Mouse (Mus musculus) adrenal gland, postnatal 14 days (tissue): ENCODE measurements around the gene Irf4. TPM values are rescaled to one million over a fixed set of nuclear protein-coding genes. Genes with fewer than 3 reads are reported as not detected.

ENCODE experiments used
- DNase-seq: peaks from one replicate; pipeline ENCODE4 v3.0.0; 2021; ENCODE audit warnings: mixed read lengths
- long read RNA-seq, 2 experiments: library from polyadenylated mRNA; stranded (forward); transcript quantifications; one replicate each; pipeline ENCODE4 v2.0.0; 2021
- total RNA-seq: library from RNA; stranded (reverse); gene quantifications from 2 replicates; pipeline ENCODE4 v1.2.3, GENCODE M21; 2021

The Irf4 gene
- 7.9 and 8.3 TPM in 2 replicates for total RNA-seq
- long read RNA-seq, experiment 1: 0 reads
- long read RNA-seq, experiment 2, partial matches to known transcripts: 0 of 1 reads
- long read RNA-seq, experiment 2, other reads (novel, unspliced or antisense): 1 of 1 reads

GRCm38 (mm10) chr13:30749021-30749556 is at the start of gene Irf4:
Irf4 (plus strand) TSS chr13:30749226.
- peak; percentile 67 for DNase-seq

GRCm38 (mm10) chr13:30702695-30703094 is 46.3 kb upstream of the Irf4 start:
- DNase-seq: no peak

- no peak for DNase-seq
These were observed 44.6 kb upstream of the Irf4 start for GRCm38 (mm10) chr13:30704246-30705095.

GRCm38 (mm10) chr13:30711066-30711465 is 38.0 kb upstream of the Irf4 start:
- no peak for DNase-seq

GRCm38 (mm10) chr13:30711711-30712110 is 37.3 kb upstream of the Irf4 start:
- peak; percentile 24 for DNase-seq

GRCm38 (mm10) chr13:30712280-30712679 is 36.7 kb upstream of the Irf4 start:
- no peak for DNase-seq

GRCm38 (mm10) chr13:30713621-30714020 is 35.4 kb upstream of the Irf4 start:
- no peak for DNase-seq

- DNase-seq: no peak
These were observed 34.5 kb upstream of the Irf4 start for GRCm38 (mm10) chr13:30714552-30714951.

GRCm38 (mm10) chr13:30715060-30715459 is 34.0 kb upstream of the Irf4 start:
- DNase-seq: no peak

GRCm38 (mm10) chr13:30715573-30715972 is 33.5 kb upstream of the Irf4 start:
- DNase-seq: no peak

GRCm38 (mm10) chr13:30716611-30717010 is 32.4 kb upstream of the Irf4 start:
- DNase-seq: no peak

GRCm38 (mm10) chr13:30722601-30723000 is 26.4 kb upstream of the Irf4 start:
- DNase-seq: peak; percentile 32

GRCm38 (mm10) chr13:30723258-30723657 is 25.8 kb upstream of the Irf4 start:
- DNase-seq: no peak

- no peak for DNase-seq
These were observed 25.2 kb upstream of the Irf4 start for GRCm38 (mm10) chr13:30723858-30724257.

- peak; percentile 62 for DNase-seq
These were observed 24.2 kb upstream of the Irf4 start for GRCm38 (mm10) chr13:30724691-30725271.

GRCm38 (mm10) chr13:30726879-30727278 is 22.1 kb upstream of the Irf4 start:
- DNase-seq: no peak

GRCm38 (mm10) chr13:30728155-30728554 is 20.9 kb upstream of the Irf4 start:
- no peak for DNase-seq

GRCm38 (mm10) chr13:30729245-30729644 is 19.8 kb upstream of the Irf4 start:
- peak; percentile 59 for DNase-seq

- no peak for DNase-seq
These were observed 18.8 kb upstream of the Irf4 start for GRCm38 (mm10) chr13:30730104-30730793.

- no peak for DNase-seq
These were observed 16.1 kb upstream of the Irf4 start for GRCm38 (mm10) chr13:30732709-30733445.

- DNase-seq: no peak
These were observed 12.3 kb upstream of the Irf4 start for GRCm38 (mm10) chr13:30736721-30737120.

- DNase-seq: no peak
These were observed 11.8 kb upstream of the Irf4 start for GRCm38 (mm10) chr13:30737257-30737656.
